Mouse (Mus musculus): ENCODE measurements at regions not wholly inside any gene's neighbourhood (a gene's known extent, or its start where the extent isn't known, plus 50 kb on each side); places are given as distances from the start of the nearest gene placed in this dataset.

DNA sequence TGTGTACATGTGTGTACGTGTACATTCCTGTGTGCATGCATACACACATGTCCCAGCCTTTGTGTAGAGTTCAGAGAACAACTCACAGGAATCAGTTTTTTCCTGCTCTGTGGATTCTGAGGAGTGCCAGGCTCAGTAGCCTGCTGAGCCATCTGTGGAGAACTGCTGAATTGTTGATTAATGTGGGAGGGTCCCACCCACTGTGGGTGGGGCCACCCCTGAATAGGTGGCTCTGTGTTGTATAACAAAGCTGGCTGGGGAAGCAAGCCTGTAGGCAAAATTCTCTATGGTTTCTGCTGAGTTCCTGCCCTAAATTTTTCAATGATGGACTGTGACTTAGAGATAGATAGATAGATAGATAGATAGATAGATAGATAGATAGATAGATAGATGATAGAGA is 196.8 kb upstream of the Mvb12b start:
- TF ChIP-seq CTCF (IDR thresholded peaks at IDR 0.05; ENCODE audit: borderline replicate concordance, control insufficient read depth, extremely low read depth, insufficient read depth, low read length, poor library complexity): no peak
- TF ChIP-seq POLR2A (IDR thresholded peaks at IDR 0.05; ENCODE audit: control insufficient read depth, extremely low read depth, insufficient read depth, low read length, poor library complexity): no peak

Data from thymus, adult 2 months (tissue).